Mouse (Mus musculus) stomach, embryonic 14.5 days (tissue): ENCODE data around the gene Tgfa. TPM values are rescaled to one million over a fixed set of nuclear protein-coding genes. Genes with fewer than 3 reads are reported as not detected.

Experiments used
- polyA plus RNA-seq: library from polyadenylated mRNA; unstranded; fragments of >200 nt; fragmentation: Nextera tagmentation; extraction: Ambion mirVana; gene quantifications from 2 replicates; pipeline ENCODE4 v1.2.1, GENCODE M21; 2014

Tgfa gene
- polyA plus RNA-seq, 1 experiment from 2014 or later = 4.7 TPM

Other genes starting within 250 kb of the Tgfa start
- 60.0 and 66.2 TPM in 2 replicates for gene Dusp11, start 233.6 kb upstream of the Tgfa start, polyA plus RNA-seq
- not detected in 2 replicates for gene Figla, start 179.1 kb upstream of the Tgfa start, polyA plus RNA-seq
- gene Add2, start 166.5 kb upstream of the Tgfa start, polyA plus RNA-seq = 7.1 and 7.7 TPM in 2 replicates
- 123 and 138 TPM in 2 replicates for gene Fam136a, start 170.4 kb downstream of the Tgfa start, polyA plus RNA-seq
- gene Snrpg, start 176.1 kb downstream of the Tgfa start, polyA plus RNA-seq = 676 and 802 TPM in 2 replicates
- 102 TPM in 2 replicates for gene Pcyox1, start 201.9 kb downstream of the Tgfa start, polyA plus RNA-seq
- 236 and 245 TPM in 2 replicates for gene Tia1, start 209.0 kb downstream of the Tgfa start, polyA plus RNA-seq
- not detected in 2 replicates for gene Gm44790, start 231.4 kb downstream of the Tgfa start, polyA plus RNA-seq
- gene C87436, start 243.2 kb downstream of the Tgfa start, polyA plus RNA-seq = 26.3 and 26.8 TPM in 2 replicates